Mouse (Mus musculus): Measurements from ENCODE around the gene Aspa.
"Not testable (repeated sequence)": the region's sequence is repeated elsewhere in the genome, so short reads cannot be mapped to it uniquely, and the experiment has no call there.

Aspa gene

DNA sequence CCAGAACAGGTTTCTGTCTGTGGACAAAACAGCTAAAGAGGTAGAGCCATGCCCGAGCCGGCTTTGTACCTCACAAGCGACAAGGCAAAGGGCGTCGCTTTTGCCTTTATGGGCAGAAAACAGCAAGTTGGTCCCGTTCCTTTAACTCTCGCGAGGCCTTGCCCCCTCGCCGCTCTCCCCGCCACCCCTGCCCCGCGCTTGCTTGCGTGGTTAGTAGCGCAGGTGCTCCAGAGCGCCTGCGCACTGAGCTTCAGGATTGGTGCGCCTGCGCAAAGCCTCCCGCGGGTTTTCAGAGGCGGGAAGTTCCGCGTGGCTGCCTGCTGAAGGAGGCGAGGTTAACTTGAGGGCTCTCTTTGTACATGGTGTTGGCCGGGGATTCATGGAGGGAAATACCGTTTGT is at the start of gene Aspa, which contains the start of the genes Gm49340 and Spata22:
Aspa (minus strand) TSS at position 155 of the 400 bp plus-strand sequence.
Gm49340 (plus strand) TSS at position 300 of the 400 bp plus-strand sequence.
Spata22 (plus strand) TSS at position 300 of the 400 bp plus-strand sequence.
- DNase-seq (ENCODE audit: low read depth, low spot score): no peak

DNA sequence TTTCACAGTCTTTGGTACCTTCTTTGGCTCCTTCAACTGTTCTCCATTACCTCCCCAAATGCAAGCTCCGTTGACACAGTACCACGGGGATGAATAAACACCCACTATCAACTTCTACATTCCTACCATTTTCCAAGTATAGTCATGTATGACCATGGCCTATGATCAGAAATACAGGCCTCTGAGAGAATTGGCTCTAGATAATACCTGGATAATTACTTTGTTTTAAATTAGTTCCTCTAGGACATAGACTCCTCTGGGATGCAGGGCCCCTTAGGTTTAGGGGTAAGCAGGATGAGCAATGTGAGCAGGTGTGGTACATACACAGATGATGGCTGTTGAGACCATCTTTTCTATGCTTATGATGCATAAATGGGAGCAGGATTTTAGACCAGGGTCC is 41.5 kb upstream of the Aspa start, which contains the start of gene Olfr376:
Olfr376 (plus strand) TSS at position 301 of the 400 bp plus-strand sequence.
- no peak for DNase-seq (ENCODE audit: low read depth, low spot score)

DNA sequence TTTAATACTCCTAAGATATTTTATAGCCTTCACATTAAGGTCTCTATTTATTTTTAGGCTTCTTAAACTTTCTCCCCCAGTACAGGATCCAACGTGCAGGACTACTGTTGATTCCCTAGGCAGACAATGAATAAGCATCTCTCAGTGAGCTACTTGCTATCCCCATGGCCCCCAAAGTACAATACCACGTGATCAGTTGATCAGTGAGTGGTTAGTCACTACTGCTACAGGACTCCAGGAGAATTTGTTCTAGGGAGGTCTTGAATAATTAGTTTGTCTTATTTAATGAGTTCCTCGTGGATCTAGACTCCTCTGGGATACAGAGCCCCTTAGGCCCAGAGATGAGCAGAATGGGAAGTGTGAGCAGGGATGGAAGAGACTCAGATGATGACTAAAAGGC is 21.1 kb upstream of the Aspa start, which contains the start of gene Olfr20:
Olfr20 (plus strand) TSS at position 301 of the 400 bp plus-strand sequence.
- DNase-seq (ENCODE audit: low read depth, low spot score): no peak

DNA sequence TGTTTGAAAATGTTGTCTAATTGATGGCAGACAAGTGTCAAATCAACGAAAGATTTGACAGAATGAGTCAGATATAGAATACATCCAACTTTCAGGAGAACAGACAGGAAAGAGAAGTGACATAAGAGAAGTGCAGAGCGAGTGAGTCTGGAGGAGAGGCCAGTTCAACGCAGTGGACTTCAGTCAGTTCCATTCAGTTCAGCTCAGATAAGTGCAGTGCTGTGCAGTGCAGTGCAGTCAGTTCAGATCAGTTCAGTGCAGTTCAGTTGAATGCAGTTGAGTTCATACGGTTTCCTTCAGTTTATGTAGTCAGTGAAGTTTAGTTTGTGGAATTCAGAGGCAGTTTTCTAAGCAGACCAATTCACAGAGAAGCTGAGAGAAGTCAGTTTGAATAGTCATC is 7.5 kb upstream of the Aspa start:
- no peak for DNase-seq (ENCODE audit: low read depth, low spot score)

DNA sequence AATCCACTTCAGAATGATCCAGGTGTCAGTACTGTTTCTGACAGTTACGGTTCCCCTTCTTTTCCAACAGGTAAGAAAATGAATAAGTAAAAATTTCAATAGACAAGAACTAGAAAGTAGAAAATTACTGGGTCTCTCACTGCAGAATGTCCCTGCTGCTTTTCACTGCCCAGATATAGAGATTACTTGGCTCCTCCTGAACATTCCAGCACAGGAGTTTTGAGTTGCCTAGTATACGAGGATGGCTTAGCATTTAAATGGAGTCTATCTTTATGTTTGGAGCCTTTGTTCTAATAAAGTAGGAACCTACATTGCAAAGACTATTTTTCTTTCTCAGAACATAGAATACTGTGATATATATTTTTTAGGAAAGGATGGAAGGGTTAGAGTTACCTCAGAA is 4.0 kb upstream of the Aspa start:
- no peak for DNase-seq (ENCODE audit: low read depth, low spot score)

GRCm38 (mm10) chr11:73327361-73327760 is 2.0 kb downstream of the Aspa start:
- no peak for DNase-seq (ENCODE audit: low read depth, low spot score)

GRCm38 (mm10) chr11:73326485-73326886 is 2.9 kb downstream of the Aspa start:
- DNase-seq (ENCODE audit: low read depth, low spot score): peak; percentile 68

DNA sequence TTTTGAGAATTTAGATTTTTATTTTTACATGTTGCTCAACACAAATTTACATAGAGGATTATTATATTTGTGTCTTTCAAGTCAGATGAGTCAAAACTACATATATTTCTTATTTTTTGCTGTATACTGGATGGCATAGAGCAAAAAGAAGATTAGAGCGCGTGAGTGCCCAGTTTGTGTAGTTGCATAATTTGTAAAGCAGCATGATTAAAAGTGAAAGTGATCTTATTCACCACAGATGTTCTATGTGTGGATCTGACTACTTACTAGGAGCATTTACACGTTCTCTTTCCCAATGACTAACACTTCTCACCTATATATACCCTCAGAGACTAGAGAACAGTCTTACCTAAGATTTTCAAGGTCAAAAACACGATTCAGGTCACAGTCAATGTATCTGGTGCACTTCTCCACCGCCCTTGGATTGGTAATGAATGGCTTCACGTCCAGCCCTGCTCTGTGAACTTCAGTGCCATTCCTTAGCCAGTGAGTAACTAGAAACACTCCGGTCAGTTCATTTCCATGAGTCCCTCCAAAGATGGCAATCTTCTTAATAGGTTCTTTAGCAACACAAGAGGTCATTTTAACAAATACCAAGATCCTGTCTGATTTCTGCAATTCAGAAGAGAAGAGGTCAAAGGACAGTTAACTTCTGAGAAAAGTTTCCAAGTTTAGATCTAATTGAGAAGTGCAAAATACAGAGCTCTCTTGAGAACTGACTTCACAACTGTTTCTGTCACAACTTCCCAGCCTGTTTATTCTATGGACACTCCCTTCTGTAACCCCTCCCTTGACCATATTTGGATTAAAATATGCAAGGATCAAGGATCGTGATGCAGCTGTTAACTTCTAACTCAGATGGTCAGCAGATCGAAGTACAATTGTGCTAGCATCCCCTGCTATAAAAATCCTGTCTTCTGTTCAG is 5.2 kb downstream of the Aspa start:
- peak; percentile 57 for DNase-seq (ENCODE audit: low read depth, low spot score)

DNA sequence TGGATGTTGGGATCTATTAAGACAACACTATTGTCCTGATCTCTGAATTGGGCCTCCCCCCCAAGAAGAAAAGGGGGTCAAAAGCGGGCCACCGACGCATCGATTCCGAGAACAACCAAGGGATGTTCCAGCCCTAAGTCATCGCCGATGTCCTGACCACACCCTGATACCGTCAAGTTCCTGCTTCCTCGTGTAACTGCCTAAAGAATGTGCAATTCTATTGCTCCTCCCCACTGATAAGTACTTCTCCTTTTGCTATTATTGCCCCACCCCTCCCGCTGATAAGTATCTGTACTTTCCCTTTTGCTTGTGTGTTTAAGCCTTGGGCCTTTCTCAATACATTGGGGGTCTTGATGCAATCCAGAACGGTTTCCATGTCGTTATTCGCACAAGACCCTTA is 8.3 kb downstream of the Aspa start:
- DNase-seq (ENCODE audit: low read depth, low spot score): not testable (repeated sequence)

DNA sequence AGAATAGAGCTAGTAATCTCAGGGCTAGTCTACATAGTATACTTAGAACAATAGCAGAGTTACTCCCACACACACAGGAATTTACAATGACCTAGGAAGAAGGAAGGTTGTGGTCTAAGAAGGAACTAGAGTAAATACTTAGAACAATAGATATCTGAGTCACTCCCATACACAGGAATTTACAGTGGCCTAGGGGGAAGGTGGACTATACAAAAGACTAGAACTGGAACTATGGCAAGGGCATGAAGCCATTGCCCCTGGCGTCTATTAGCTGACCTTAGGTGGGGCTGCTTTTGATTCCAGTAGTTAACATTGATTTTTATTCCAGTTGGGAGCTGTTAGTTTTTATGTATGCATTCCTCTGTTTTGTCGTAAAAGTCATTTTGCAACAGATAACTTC is 10.8 kb downstream of the Aspa start:
- DNase-seq (ENCODE audit: low read depth, low spot score): peak; percentile 49

DNA sequence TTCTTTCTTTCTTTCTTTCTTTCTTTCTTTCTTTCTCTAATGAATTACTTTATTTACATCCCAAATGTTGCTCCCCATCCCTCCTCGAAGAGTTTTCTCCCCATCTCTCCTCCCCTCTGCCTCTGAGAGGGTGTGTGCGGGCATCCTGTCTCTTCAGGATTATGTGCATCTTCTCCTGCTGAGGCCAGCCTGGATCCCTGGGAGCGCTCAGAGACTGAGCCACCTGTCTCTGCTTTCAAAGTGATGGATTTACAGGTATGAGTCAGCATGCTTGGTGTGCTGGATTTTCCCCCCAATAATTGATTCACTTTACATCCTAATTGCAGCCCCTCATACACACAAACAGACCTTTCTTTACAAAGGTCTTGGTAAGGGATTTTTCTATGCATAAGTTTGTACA is 13.4 kb downstream of the Aspa start:
- no peak for DNase-seq (ENCODE audit: low read depth, low spot score)

DNA sequence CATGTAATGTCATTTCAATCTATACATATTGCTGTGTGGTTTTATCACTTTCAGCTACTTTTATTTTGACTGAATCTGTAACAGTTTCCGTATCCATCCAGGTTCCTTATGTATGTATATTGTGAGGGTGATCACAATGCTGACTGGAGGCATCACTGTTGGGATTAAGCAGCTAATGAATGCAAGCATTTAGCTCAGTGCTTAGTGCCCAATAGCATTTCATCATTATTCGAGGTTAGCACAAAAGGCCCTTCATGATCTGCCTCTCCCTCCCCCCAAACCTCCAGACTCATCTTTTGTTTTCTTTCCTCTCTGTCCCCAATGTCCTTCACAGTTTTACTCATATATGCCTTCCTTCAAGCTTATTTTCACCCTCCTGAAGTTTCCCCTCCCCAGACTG is 26.3 kb downstream of the Aspa start:
- DNase-seq (ENCODE audit: low read depth, low spot score): no peak

DNA sequence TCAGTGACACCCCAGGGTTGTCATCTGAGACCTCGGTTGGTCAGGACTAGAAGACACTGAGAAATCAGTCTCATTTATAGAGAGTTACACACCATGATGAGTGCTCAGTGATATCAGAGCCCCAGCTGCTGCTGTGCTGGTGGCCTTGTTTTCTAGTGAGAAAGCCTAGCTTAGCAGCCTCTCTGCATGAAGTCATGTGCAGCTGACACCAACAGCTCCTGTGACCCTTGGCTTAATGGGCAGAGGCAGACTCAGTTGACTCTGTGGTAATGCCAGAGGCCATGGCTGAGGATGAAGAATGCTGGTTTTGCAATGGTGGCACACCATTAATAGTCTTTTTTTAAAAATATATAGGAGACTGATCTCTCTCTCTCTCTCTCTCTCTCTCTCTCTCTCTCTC is 39.8 kb downstream of the Aspa start:
- DNase-seq (ENCODE audit: low read depth, low spot score): no peak

DNA sequence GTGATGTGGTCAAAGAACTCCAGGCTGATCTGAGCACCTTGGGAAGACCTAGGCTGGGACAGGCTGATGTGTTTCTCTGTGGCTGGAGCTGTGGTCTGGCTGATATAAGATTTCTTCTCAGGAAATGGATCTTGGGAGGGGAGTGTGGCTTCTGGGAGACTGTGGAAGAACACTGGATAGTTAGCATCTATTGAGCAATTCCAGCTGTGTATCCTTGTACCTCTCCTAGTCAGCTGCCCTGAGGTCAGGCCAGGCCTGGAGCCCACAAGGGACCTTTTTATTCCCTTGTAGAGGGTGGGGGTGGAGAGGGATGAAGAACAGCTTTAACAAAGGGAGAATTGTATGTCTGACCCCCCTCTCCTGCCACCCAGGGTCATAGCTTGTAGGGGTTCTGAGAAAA is 45.0 kb downstream of the Aspa start:
- peak; percentile 84 for DNase-seq (ENCODE audit: low read depth, low spot score)

DNA sequence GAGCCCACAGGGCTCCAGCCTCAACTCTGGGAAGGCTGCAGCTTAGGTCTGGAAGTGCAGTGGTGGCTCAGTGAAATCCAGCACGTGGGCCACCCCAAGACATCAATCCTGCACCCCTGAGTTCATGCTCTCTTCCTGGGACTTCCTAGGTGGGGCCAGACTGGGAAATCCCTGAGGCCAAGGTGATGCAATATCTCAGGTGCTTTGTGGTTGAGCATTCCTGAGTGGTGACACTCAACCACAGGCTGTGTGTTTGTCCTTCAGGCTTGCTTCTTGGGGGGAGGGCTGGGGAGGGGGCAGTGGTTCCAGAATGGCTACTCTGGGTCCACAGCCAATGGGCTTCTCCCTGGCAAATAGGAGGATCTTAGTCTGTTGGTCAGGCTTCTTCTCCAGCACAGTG is 45.5 kb downstream of the Aspa start:
- DNase-seq (ENCODE audit: low read depth, low spot score): peak; percentile 81

- DNase-seq (ENCODE audit: low read depth, low spot score): no peak
Measured at GRCm38 (mm10) chr11:73283369-73283768, 46.0 kb downstream of the Aspa start.

DNA sequence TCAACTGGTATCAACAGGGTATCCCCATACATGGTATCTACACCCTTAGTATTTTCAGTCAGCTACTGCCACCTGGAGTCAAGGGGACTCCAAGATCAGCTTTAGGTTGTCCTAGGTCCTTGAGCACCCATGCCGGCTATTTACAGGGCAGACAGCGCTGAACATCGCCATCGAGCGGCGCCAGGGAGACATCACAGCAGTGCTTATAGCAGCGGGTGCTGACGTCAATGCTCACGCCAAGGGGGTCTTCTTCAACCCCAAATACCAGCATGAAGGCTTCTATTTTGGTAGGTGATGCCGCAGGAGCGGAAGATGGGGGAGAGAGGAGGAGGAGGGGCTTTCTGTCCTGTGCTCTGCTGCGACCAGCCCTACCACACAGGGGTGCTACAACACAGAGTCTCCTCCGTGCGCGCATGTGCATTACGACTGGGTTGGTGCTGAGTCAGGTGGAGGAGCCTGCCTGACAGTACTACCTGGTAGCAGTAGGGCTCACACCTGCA is 47.8 kb downstream of the Aspa start:
- DNase-seq (ENCODE audit: low read depth, low spot score): peak; percentile 36

DNA sequence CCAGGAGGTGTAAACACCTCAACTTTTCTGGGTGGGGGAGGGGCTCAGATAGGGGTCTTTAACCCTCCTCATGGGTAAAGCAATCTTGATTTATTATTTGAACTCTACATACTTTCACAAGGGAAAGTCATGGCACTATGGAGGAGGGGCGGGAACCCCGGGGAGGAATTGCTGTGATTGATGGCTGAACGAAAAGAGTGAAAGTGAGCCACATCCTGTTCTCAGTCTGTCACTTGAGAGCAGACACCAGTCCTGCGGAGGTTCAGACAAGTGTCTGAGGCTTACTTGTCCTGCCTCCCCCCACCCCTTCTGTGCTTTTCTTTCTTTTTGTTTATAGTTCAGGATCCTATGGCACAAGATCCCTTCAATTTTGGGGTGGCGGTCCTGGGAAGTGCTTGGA is 48.7 kb downstream of the Aspa start:
- no peak for DNase-seq (ENCODE audit: low read depth, low spot score)

DNA sequence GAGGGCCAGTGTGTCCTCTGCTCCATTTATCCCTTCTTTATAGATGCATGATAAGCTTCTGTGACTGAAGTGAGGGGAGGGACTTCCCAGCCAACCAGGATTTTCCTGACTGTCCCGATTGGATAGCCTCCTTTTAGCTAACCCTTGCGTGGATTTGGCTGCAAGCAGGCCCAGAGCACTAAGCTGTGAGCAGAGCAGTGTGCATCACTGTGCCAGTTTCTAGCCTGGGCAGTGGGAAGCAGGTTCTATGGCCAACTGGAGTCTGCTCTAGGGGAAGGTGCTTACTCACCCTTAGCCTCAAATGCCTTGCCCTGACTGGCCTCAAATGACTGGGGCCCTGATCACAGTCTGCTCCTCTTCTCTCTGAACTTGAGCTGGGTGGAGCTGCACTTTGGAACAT is 54.6 kb downstream of the Aspa start:
- DNase-seq (ENCODE audit: low read depth, low spot score): no peak

GRCm38 (mm10) chr11:73267267-73267666 is 62.1 kb downstream of the Aspa start, which contains the start of gene Trpv3:
Trpv3 (plus strand) TSS chr11:73267388.
- DNase-seq (ENCODE audit: low read depth, low spot score): peak; percentile 26

- DNase-seq (ENCODE audit: low read depth, low spot score): no peak
Measured at GRCm38 (mm10) chr11:73261385-73261784, 68.0 kb downstream of the Aspa start.

- DNase-seq (ENCODE audit: low read depth, low spot score): no peak
Measured at GRCm38 (mm10) chr11:73260457-73260856, 68.9 kb downstream of the Aspa start.

- no peak for DNase-seq (ENCODE audit: low read depth, low spot score)
Measured at GRCm38 (mm10) chr11:73258664-73259063, 70.7 kb downstream of the Aspa start.

Data from 3T3-L1 (cell line).